Mouse (Mus musculus) erythroid progenitor cell, adult 5-6 weeks (primary cell): ENCODE results near the gene Bach2. TPM values are rescaled to one million over a fixed set of nuclear protein-coding genes. Genes with fewer than 3 reads are reported as not detected.

ENCODE experiments used
- ATAC-seq: replicated peaks from 2 replicates; pipeline ENCODE4 v1.8.0; 2016; ENCODE audit warnings: moderate number of reproducible peaks, mild to moderate bottlenecking, moderate TSS enrichment, inconsistent platforms; ENCODE audit not compliant: poor library complexity, low FRiP score, severe bottlenecking
- total RNA-seq, 2 experiments: library from RNA; stranded (forward) in 1 of 2; stranded (reverse) in 1 of 2; fragments of 150-400 nt in 1 of 2; fragments of 186-747, 209-891 nt in 1 of 2; gene quantifications; 2 replicates each; pipeline versions ENCODE4 v1.2.3 to v1.2.4; 2015 to 2017; ENCODE audit warnings: low replicate concordance in 2 of 2

Gene Bach2
- total RNA-seq (2015; ENCODE audit: low replicate concordance) (14.4 and 14.7 TPM in 2 replicates), total RNA-seq (2017; ENCODE audit: low replicate concordance) (2.1 and 12.8 TPM in 2 replicates)

DNA sequence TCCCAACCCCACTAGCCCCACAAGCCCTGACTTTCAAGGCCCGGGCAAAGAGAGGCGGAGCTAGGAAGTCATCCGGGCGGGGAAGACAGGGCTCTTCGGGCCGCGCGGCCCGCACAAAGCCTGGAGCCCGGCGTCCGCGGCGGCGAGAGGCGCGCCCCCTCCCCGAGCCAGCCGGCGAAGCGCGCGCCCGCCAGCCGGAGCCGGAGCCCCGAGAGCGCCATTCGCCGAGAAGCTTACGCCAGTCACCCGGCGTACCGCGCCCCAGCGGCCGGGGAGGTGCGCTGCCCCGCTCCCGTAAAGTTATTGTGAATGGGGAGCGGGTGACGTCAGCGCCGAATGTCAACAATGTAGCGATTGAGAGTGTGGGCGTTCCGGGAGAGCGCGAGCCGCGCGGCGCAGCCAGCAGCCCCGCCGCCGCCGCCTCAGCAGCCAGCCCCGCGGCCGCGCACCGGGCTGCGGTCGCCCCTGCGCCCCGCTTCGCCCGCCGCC lies at the start of gene Bach2:
Bach2 (plus strand) TSS at position 439 of the 489 bp plus-strand sequence.
- ATAC-seq: no peak

DNA sequence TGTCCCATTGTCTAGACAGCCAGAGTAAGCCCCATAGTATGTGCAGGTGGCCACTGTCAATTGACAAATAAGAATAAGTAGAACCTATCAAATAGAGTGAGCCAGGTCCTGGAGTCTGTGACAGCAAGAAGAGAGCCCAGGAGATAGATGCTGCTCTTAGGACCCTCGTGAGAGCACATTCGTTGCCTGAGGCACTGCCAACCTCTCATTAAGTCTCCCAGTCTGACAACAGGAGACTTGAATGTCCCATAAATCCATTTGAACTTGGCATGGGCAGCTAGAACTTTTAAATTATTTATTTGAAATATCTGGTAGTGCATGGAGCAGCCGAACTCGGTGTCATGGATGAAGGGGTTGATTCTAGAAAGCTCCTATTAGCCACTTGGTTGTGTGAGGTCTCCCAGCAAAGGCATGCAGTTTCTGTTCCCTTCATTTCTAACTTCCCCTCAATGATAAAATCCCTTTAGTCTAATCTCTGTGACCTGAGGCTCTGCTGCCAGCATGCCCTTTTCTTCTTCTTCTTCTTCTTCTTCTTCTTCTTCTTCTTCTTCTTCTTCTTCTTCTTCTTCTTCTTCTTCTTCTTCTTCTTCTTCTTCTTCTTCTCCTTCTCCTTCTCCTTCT lies 49.1 kb upstream of the Bach2 start:
- ATAC-seq: no peak

DNA sequence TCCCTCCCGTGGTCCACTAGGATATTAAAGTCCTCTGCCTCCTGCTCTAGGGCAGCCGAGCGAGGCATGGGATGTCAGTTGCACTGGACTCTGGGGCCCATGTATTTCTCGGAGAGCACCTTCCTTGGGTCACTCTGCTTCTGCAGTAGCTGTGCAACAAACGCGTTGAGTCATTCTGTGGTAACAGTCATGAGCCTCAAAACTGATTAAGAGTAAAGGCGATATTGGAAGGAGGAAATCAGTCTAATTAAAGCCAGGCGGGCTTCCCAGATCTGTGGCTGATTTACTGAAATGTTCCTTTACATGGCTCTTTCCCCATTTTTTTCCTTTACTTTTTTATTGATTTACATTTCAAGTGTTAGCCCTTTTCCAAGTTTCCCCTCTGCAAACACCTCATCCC lies 48.1 kb upstream of the Bach2 start:
- no peak for ATAC-seq

DNA sequence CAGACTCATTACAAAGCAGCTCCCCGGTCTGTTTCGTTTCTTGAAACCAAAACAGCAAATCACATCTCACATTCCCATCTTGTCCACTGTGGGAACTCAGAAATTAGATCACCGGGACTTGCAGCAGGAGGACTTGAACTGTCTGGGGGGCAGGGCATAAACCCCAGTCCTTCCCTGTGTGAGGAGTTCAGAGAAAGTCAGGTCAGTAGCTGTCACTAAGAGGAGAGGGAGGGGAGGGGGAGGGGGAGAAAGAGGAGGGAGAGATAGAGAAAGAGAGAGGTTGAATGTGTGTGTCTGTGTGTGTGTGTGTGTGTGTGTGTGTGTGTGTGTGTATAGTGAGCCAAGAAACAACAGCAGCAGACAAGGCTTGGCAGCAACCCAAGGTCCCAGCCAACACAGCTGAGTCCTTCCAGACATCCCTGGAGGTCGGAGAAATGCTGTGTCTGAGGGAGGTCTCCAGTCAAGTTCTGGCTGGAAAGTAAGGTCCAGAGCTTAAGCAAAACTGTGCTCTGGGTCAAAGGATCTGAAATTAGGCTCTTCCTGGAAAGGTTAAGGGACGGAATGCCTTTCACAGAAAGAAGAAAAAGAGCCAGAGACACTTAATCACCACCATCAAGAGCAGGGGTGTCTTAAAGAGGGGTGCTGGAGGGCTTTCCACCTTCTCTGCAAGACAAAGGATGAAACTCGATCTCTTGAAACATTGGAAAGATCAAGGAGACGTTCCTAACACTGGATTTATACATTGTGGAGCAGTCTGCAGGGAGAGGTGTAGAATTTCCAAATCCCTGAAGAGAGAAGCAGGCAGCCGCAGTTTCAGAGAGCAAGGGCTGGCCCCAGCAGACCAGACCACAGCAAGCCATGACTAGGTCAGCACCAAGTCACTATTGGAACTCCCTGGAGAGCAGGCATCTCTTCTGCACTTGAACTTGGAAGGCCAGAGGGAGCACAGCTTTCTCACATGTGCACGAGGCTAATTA lies 42.4 kb upstream of the Bach2 start:
- no peak for ATAC-seq

DNA sequence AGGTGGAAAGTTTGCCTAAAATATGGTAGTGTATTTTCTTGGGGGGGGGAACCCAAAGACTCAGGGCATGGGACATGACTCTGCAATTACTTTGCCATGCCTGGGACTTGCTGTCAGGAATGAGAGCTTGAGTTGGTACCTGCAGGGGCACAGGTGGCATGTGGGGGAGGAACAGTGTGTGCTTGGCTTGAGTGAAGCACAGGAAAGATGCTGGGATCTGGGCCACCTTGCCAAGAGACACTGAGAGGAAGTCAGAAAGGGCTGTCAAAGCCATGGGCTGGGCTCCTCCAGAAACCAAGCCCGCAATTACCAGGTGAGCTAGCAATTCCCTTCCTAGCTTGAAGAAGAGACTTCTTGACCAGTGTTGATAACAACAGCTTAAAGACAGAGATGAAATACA lies 40.6 kb upstream of the Bach2 start:
- no peak for ATAC-seq

DNA sequence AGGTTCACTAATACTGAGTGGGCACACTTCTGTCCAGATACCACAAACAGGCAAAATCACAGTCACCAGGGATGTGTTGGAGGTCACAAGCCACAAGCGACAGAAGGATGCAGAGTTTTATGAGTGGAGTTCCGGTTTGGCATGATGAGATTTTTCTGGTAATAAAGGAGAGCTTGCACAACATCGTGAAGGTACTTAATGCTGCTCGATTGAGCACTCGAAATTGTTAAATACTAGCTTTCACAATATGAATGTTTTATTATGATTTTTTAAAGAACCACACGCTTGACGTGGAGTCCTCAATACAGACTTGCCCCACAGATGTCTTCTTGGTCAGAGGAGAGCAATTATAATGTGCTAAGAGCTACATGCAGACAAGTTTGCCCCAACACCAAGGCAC lies 40.0 kb upstream of the Bach2 start:
- ATAC-seq: no peak

DNA sequence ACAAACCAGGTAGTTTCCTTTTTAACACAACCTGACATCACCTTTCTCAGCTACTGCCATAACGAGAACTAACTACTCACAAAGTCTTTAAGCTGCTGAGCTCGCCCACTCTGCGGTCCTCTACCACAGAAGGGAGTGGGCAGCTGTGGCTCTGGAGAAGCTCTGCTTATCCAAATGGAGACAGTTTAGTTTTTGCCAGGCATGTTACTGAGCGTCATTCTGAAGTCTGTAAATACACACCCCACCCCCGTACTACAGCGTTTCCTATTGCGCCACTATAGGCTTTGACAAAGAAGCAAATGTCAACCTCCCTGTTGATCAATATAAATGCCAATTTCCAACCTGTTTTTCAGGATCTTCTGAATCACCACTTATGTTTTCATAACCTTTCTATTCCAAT lies 39.4 kb upstream of the Bach2 start:
- ATAC-seq: no peak

DNA sequence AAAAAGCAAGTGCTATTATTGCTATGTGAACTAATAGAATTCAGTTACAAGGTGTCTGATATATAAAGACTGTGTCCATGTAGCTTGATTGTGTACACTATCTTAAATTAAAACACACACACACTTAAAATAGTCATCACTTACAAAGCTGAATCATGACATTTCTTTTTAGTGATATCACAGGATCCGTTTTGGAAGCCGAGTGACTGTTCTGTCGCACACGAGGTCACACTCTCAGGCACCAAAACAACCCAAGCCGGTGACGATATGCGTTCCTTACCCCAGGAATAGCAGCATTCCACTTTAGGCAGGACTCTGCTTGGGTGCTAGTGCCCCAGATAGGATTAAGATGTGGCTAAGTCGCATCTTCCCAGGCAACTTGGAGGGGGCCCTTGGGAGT lies 37.5 kb upstream of the Bach2 start:
- no peak for ATAC-seq

DNA sequence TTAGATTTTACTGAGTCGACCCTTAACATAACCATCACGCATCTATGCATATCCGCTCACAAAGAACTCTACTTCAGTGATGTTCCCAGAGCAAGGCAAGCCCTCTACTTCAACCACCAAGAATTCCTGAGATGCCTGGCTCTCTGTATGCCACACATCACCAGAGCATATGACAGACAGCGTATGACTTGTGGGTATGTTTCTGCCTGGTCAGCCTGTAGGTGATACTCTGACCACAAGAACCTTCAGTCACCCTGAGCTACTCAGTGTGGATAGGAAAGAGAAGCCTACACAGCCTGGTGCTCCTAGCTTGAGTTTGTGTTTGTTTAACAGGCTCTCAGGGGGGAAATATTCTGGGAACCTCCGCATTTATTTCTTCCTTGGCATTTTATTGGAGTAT lies 36.2 kb upstream of the Bach2 start:
- ATAC-seq: no peak

DNA sequence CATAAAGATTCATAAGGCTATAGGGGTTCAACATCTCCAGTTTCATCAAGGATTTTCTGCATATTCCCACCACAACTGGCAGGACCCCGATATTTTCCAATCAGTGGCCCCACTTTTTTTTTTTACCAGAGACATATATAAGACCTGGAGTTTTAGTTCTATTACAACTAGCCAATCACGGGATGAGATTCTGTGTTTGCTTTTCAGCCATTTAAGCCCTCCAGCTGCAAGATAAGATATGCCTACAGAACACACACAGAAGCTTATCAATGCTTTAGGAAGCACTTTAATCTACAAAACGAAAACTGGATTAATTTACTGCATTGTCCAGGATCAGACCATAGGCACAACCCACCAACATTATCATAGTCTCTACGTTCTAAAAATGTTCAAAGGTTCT lies 33.8 kb upstream of the Bach2 start:
- ATAC-seq: no peak

DNA sequence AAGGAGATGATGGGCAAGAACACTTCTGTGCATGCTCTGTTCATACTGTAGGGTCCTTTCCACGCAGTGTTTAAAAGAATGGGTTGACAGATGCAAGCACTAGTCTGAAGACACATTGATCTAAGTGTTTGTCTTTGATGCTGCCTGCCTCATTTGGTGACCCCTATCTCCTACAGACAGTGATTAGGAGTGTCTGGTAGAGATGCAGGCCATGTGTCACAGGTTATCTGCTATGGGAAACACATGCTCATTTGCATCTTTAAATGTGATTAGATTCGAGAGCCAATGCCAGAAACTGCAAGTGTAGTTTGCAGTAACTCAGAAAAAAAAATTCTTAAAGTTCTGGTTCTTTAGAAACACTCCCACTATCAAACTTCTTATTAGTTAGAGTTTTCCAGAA lies 32.8 kb upstream of the Bach2 start:
- no peak for ATAC-seq

DNA sequence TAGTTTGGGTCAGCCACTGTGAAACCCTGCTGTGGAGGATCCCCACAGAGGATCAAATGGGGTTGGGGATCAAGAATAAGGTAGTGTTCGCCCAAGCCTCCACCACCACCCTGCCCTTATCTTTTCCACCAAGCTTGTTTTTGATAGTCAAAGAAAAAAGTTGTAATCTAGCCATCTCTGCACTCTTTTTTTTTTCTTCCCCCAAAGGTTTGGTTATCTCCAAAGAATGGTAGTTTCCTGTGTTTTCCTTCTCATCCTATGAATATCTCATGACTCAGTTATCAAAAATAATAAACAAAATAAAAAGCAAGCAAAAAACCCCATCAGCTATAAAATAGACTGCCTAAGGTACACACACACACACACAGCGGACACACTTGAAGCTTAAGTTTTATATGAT lies 28.6 kb upstream of the Bach2 start:
- ATAC-seq: no peak

DNA sequence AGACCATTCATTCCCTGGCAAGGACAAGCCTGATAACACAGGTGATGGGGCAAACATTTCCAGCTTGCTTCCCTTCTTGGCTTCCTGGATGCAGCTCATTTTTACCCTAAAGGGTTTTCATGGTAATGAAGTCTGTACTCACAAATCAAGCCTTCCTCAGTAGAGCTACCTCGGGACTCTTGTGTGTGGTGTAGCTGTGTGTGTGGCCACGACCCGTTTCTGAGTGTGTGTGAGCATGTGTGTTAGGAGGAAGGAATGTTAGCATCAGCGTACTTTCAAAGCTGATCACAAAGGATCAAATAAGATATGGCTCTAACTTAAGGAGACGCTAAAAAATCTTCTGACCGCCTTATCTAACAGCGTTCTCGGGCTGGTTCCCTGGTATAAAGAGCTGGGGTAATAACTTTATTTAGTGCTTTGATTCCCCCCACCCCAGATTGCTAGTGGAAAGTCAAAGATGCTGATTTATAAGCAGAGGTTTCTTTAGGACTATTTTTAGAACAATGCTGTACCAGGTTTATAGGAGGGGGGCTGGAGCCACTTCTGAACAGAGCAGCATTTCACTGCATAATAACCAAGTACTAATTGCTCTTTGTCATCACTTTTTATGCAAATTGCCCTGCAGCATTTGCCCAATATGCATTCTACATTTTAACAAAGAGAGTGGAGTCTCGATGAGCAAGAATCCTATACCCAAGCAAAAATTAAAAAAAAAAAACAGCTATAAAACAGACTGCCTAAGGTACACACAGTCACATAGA lies 28.0 kb upstream of the Bach2 start:
- ATAC-seq: no peak

DNA sequence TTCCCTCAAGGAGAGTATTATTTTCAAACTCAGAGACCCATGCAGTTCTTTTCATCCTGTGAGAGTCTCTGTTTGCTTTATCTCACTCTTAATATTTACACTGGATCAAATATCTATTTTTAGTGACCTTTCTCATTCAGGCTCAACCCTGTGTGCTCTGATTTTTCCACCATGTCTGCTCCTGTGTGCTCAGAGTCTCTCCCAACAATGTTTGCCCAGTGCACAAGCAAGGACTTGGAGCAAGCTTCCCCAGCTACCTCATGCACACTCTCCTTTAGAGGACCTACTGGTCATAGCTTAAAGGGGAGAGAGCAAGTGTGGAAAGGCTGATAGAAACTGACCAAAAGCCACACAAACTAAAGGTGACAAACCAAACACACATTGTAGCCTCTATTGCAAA lies 26.0 kb upstream of the Bach2 start:
- ATAC-seq: no peak

DNA sequence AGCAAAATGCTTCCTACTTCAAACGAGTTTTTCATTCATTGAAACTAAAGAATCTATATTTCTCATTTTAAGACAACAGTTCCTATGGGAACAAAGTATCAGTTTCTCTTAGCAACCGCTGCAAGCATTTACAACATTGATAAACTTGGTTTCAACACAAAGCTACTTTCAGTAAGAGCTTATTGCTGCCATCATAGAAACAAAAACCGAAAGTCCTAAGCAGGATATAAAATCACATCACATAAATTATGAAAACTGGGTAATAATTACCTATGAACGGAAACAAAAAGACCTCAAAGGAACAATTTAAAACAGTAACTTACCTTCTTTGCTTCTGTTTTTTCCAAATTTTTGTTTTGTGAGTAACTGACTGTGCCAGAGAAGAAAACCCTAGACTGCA lies 22.1 kb upstream of the Bach2 start:
- no peak for ATAC-seq

DNA sequence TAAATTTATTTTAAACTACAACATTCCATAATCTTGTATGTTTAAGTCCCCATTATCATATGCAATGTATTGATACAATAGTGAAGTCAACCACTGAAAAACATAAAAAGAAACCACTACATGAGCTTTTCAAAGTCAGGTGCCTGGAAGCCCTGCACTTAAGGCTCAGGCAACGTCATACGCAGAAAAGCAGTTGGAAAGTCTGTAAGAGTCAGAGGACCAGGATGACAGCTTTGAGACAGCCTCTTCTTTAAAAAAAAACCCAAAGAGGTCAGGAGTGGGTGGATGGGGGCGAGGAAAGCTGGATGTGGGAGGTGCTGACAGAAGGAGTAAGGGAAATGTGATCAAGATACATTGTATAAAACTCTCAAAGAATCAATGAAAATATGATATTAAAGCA lies 21.6 kb upstream of the Bach2 start:
- no peak for ATAC-seq

DNA sequence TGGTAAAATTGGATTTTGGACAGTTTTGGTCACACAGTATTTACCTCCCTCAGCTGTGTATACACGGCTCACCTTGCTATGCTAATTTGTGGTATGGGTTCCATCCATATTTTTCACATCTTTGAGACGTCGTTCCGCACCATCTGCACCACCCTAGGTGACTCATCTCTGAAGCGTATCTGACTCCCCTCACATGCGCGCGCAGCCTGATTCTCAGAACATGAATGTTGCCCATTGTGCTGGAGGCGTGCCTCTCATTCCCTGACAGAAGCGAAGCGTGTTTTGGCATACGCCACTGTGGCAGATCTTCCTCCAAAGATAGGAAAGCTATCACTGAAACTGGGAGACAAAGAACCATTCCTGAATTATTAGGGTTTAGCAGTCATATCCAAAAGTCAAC lies 21.0 kb upstream of the Bach2 start:
- no peak for ATAC-seq

DNA sequence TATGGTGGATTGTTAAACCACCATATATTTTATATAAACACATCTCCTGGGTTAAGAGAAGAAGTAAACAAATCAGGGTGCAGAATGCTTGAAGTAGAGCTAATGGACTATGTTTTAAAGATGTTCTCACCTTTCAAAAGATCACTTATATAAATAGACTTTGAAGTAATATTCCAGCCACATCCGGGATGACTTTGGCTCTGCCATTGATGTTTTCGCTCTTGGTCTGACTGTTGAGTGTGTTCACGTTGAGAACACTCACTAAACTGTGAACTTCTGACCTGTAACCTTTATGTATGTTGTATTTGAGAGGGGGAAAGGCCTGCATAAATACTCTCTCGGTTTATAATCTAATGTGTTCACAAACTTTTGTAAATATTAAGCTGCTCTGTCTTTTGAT lies 20.2 kb upstream of the Bach2 start:
- ATAC-seq: no peak

DNA sequence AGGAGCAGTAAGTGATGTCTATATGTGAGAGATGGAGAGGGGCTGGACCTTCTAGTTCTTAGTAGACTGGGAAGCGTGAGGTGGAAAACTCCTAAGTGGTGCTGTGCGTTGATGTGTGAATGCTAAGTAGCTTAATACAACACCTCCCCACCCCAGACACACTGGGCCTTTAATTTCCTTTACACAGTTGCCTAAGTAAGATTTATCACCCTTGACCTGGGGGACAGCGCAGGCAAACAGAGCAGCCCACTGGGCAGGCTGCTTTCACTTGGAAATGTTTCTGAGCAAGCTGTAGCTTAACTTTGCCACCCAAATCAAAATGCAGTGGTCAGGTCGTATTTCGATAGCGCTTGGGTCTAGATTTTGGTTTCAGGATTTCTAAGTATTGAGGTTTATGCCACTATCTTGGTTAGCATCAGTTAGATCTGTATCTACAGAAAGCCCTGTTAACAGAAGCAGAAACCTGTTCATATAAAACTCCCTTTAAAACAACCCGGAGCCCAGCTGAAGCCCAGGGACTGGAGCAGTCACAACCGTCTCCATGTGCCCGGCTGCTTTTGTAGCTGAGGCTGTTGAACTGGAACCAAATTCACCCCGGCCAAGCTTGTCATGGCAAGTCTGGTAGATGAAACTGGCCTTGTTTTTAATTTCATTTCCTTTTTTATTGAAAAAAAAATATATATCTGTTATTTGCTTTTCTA lies 19.0 kb upstream of the Bach2 start:
- no peak for ATAC-seq

DNA sequence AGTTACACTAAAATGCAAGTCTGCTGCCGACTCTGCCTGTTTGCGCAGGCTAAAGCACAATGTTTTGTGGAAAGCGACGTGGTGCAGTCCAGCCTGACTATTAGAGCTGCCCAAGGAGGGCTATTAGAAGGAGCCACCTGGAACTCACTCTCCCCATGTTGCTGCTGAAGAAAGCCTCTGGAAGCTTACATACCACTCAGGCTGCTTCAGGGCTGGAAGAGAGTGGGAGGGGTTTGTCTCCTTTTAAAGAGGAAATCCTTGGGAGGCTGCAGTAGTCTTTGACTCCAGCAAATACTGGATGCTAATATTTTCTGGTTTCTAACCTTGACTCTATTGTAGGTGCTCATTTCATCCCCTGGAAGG lies 18.5 kb upstream of the Bach2 start:
- no peak for ATAC-seq
